Mouse (Mus musculus) CD4-positive helper T cell, adult 2 months (primary cell): ENCODE results near the gene Slc6a4.

Source experiments
- DNase-seq: peaks from one replicate; pipeline ENCODE4 v3.0.0-alpha.2; 2012; ENCODE audit warnings: low read depth, missing footprints, low spot score

Slc6a4 gene

DNA sequence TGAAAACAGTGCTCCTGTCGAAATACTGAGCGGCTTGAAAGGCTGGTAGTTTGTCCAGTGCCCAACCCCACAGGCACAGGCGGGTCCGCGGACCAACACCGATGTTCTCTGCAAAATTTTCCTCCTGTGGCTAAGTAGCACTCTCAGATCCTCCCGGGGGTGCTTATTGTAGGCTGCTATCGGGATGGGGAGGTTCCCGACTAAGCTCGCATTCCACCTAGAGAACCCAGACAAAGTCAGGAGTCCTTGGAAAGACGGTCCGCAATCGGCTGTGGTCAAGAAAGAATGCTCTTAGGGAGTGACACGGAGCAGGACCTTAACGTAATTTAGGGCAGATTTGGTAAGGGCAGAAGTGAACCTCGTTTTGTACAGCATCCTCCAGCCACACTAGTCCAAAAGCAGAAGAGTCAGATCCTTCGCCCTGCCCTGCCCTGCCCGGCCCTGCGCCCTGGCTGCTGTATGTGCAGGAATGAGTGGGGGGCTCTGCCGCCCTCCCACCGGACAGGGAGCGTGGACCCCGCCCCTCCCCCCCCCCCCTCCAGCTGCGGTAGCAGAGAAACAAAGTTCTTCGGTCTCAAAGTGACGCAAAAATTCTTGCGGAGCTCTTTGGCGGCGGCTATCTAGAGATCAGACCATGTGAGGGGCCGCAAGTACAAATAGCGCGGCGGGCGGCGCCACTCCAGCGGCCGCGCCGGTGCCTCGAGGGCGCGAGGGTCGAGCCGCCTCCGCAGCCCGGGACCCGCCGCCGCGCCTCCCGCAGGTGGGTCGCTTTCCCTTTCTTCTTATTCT is at the start of gene Slc6a4:
Gene Slc6a4 (plus strand): TSS at position 688 of the 789 bp plus-strand sequence.
- DNase-seq = peak; percentile 15

DNA sequence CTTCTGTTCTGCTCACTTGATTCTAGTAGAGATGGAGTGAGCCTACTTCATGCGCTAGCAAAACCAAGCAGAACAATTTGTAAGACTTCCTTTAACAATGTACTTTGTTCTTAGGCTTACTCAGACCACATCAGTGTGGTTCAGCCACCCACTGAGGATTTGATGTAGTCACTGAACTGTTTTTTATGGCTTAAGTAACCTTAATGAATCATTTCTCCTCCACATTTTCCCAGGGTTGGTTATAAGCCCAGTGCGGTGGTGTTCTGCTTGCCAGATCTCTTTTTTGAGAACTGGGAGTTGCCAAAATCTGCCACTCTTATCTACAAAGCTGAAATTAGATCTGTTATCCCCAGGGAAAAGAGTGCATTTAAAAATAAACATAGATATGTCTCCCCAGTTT is 44.9 kb upstream of the Slc6a4 start:
- DNase-seq = no peak

DNA sequence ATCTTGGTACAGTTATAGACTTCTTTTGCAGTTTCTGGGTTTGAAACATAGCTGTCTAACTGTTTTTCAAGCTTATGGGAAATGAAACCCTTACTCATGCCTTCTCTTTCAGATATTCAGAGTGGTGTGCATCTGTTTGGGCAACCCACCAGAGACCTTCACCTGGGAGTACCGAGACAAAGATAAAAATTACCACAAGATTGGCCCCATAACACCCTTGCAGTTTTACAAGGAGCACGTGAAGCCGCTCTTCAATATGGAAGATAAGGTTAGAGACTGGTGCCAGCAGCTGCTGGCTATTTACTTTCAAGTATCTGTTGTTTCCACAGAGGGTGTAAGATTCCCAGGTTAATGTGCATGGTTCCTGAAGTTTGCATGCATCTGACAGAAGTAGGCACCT is 32.7 kb upstream of the Slc6a4 start:
- DNase-seq = no peak

DNA sequence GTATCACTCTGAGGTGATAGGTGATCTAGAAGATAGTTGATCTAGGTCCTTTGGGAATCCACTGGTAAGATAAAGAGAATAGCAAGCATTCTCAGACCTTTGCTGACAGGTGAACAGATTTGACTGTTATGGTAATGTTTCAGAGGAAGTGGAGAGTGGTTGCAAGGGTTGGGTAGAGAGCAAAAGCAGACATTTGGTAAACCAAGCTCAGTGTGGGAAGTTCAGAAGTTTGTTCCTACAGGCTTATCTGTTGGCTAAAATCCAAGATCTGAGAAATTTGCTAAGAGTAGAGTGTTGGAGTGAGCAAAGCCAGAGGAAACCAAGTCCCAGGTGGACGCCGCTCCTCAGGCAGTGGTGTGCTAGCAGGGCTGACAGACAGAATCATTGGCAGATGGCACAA is 28.1 kb upstream of the Slc6a4 start:
- DNase-seq = no peak

DNA sequence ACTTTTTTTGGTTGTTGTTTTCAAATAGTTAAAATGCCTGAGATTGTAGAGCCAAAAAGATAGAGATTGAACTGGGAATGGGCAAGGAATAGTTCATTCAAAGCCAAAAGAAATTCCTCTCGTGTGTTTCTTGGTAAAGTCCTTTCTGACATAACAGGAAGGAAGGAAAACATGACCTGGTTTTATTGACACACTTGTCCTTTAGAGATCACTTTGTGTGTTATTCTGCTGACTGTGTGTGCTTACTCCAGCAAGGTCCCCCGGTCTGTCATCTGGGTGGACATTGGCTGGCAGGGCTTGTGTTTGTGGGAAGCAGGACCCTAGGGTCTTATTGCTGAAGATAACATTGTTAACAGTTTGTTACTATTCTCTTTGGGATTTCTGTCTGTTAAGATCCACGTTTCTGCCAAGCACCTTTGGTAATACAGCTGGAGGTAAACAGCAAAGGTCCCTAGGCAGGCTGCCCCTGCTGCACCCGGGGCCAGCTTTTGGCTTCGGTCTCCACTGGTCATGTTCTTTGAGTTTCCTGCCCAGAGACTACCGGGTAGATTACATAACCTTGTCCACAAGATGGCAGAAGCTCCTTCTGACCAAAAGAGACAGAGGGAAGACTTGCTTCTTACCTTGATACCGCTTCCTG is 23.6 kb upstream of the Slc6a4 start:
- DNase-seq = no peak

DNA sequence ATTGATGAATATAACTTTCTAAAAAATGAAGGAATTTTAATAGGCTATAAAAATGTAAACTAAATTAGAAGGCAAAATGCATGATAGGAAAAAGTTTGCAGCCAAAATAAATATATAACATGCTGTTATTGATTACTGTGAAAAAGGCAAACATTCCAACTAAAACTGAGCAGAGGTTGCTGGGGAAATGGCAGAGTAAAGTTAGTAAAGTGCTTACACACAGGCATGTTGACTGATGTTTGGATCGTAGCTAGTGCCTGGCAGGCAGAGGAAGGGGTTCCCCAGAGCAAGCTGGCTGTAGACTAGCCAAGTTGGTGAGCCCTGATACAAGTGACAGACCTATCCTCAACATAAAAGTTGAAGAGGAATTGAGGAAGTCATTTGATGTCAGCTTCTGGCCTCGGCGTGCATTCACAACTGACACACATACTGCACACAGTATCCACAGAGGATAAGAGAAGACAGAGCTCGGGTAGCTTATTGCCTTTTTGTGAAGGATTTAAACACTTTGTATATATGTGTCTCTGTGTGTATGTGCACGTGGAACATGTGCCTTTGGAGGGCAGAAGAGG is 16.7 kb upstream of the Slc6a4 start:
- no peak for DNase-seq

DNA sequence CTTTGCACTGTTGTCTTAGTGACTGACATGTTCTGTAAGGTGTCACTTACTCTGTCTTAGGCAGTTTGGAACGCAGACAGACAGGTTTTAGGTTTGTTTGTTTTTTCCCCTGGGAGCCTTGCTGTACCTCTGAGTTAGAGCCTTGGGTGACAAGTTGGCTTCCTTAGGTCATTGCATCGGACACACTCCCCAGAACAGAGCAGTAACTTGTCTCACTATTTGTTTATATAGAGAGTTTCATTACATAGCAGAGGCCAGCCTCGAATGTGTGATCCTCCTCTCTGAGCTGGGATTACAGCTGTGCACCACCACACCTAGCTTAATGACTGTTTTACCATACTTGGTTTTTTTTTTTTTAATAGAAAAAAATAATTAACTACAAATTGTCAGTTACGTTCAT is 16.0 kb upstream of the Slc6a4 start:
- no peak for DNase-seq

DNA sequence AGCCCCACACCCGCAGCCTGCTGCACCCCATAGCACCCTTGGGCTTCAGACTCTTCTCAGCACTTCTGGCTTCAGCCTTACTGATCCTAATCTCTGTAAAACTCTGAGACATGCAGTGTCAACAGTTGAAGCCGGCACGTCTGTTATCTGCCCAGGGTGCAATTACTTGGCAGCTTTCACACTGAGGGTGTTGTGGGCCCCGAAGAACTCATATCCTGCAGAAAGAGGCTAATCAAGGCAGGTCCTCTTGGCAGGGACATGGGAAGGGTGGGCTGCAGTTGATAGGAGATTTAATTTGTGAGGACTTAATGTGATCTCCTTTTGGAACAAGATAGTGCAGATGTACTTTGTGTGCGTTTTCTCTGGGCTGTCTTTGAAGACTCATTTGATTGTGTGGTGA is 14.8 kb upstream of the Slc6a4 start:
- DNase-seq = no peak

DNA sequence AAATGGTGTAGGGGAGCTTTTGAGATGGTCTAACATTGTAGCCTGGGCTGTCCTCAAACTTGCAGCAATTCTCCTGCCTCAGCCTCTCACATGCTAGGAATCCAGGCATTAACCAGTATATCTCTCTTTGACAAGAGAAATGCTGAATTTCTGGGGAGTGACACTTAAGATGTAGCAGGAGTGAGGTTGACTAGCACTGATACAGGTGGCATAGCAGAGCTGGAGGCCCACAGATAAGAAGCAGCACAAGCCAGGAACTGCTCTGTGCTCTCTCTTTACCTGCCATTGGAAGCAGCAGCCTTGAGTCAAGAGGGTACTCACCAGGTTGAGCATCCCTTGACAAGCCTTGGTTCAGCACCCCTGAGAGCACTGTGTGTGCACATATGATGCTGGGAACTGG is 14.2 kb upstream of the Slc6a4 start:
- no peak for DNase-seq

DNA sequence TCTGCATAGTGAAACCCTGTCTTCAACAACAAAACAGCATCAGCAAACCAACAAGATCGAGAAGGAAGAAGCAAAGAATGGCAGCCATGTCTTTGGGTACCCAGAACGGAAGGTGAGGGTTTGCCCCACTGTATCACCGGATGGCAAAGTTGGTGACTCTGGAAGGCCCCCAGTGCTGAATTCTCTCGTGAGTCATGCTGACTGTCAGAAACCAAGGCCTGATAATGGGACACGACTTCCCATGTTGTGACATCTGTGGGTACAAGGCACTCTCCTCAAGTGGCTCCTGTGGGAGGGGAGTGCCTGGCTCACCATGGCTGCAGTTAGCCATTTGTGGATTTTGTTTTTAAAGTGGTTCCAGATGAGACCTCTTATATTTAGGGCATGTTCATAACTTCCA is 7.6 kb upstream of the Slc6a4 start:
- DNase-seq = no peak

DNA sequence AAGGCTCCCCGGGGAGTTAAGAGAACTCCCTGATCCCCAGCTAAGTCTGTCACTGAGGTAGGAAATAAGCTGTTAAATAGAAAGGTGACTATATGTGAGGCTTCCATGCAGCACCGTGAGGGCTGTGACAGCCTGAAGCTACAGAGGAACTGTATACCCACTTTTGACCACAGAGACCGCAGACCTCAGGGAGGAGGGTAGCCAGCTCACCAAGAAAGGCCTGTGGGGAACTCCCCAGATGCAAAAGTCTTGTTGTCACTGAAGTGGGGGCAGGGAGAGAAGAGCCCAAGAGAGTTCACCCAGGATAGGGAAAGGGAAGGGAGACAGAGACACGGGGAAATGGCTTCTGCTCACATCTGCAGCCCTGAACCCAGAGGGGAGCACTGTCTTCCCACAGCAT is 5.5 kb upstream of the Slc6a4 start:
- peak; percentile 80 for DNase-seq

DNA sequence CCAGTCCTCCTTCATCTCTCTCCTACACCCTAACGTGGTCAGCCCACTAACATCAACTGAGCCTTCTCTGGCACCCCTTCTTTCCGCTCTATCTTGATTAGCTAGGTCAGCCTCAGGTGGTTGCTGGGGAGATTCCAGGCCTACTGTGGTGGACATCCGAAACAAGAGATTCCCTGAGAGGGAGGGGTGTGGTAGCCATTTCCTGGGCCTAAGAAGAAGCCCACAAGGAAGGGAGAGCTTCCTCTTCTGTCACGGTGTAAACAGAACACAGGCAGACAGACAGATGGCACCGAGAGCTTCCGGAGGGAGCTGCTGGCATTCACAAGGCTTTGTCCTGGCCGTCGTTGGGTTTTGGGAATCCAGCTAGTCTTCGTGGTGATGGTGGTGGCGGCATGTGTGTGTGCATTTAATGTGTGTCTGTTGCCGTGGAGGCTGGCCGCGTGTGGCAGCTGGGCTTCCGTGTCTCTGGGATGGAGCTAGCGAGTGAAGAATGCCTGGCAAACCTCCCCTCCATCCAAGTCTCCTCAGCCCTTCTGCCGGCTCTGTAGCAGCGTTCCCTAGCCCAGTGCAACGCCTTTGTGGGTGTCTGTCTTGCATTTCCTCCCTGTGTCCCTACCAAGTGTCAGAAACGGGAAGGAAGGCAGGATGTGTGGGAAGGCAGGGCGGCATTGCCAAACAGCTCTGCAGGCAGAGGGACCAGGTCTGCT is 2.3 kb upstream of the Slc6a4 start:
- DNase-seq = no peak

DNA sequence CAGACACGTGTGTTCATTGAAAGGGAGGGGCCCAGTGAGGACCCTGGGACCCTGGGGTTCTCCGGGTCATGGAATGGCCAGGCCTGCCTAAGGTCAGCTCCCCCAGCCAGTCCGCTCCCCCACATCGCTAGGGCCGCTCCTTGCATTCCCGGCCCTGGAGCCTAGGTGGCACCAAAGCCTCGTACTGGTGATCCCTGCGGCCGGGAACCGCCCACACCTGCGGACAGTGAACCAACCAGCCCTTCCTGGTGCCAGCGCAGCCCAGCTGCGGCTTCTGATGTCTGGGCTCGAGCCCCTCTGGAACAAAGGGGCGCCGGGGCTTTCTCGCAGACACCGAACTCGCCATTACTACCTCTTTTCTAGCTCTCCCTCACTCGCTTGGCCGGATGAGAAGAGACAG is 1.1 kb upstream of the Slc6a4 start:
- DNase-seq = peak; percentile 71

DNA sequence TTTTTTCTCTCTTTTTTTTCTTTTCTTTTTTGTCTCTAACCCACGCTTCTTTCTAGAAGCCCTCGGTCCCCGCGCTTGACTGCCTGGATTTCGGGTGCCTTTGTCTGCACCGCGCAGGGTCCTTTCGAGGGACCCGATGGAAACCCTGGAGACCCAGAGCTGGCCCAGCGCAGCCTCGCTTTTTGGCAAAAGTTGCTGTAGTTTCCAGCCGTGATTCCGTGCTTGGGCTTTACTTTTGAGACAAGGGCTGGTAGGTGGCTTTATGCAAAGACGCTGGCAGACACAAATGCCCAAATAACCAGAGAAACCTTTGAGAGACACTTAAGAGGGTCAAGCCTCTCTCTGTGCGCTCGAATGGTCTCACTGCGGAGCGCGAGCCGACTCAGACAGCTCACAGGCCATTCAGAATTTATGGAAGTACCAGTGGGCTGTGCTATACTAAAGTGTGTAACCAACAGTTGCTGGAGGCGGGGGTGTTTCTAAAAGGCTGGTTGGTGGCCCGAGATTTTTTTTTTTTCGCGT is 363 bp downstream of the Slc6a4 start:
- DNase-seq = no peak

DNA sequence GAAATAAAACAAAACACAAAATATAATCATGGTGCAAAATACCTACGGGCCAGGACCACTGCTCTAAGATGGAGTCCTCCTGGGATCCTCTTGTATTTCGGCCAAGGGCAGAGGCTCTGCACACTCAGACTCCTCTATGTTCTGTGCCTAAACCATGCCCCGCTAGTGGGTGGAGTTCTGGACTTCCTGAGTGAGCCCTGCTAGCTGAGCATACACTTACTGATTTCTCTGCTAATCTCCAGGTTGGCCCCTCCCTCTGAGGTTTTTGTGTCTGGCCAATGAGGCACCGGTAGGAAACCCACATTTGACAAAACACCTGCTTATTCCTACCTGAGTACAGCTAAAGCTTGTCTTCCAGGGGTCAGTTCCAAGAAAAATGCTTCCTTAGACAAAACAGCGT is 2.3 kb downstream of the Slc6a4 start:
- peak; percentile 26 for DNase-seq

DNA sequence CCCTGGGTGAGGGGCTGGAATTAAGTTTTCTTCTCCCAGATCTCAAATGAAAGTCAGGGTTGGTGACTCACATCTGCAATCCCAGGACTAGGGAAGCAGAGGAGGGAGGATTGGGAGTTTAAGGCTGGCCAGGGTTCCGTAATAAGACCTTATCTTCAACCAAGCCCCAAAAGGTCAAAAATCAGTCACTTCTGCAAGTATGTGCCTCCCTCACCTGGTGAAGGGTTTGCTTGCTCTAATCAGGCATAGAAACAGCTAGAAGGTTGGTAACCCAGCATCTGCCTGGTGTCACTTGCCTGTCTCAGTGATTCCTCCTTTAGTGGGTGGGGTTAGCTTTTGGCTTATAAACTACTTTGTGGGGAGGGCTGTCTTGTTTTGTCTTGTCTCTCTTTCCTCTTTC is 4.0 kb downstream of the Slc6a4 start:
- no peak for DNase-seq

DNA sequence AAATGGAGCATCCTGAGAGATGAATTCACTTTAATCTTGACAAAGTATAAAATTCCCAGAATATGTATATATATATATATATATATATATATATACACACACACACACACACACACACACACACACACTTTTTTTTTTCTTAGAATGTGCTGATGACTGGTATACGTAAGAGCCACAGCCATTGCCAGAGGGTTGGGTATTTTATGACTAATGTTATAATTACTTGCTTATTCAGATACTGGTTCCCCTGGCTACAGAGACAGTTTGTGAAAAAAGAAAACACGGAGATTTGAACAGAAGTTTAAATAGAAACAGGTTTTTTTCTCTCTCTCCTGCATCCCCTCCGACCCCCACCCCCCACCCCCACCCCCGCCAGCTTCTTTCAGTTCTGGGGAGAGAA is 7.5 kb downstream of the Slc6a4 start:
- DNase-seq = no peak

DNA sequence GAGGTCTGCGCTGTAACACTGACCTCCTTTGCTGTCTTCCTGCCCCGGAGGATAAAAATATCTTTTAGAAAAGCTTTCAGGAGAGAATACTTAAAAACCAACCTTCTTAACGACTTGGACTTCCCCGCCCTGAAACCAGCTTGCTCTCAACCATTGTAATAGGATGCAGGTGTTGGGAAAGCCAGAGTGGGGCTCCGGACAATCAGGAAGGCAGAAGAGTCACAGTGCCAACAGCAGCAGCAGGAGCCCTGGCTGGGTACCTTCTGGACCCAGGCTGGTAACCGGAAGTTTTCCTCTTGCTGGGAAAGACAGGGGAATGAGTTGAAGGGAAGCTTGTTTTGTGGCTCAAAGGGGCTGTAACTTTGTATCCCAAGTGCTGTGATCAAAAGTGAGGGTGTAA is 8.2 kb downstream of the Slc6a4 start:
- no peak for DNase-seq

DNA sequence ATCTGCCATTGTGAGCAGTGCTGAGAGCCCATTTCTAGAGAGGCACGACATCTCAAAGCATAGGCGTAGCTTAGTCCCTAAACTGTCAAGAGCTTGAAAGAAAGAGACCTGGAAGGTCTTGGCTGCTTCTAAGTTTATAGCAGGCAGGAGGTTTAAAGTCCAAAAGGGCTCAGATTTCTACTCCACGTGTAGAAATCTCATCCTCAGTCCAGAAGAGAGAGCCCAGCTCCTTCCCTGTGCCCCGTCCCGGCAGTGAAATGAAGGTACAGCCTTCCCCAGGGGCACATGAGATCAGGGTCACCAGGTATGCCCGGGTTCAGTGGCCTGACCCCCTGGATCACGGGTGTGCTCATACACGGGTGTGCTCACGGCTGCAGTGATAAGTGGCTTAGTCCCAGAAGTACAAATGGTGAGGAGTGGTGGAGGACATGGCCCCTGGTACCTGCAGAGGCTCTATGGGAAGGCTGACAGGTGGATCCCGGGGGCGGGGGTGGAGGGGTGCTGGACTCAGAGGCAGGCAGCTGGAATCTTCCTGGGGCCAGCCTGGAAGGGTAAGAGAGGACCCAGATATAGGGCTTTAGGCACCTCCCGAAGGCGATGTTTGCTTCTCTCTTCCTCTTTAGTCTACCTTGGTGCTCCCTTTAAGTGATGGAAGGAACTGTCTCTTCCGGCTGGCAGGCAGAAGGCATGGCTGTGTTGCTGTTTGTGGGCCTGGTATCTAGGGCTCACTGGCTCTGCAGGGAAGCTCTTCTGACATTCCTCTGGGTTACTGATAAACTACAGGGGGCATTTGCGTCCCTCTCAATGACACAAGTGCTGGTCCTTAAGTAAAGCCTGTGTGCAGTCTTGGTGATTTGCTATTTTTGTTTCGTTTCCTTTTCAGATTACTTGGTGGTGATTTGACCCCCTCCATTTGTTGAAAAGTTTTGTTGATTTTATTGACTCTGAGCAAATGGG is 10.9 kb downstream of the Slc6a4 start:
- DNase-seq = no peak

DNA sequence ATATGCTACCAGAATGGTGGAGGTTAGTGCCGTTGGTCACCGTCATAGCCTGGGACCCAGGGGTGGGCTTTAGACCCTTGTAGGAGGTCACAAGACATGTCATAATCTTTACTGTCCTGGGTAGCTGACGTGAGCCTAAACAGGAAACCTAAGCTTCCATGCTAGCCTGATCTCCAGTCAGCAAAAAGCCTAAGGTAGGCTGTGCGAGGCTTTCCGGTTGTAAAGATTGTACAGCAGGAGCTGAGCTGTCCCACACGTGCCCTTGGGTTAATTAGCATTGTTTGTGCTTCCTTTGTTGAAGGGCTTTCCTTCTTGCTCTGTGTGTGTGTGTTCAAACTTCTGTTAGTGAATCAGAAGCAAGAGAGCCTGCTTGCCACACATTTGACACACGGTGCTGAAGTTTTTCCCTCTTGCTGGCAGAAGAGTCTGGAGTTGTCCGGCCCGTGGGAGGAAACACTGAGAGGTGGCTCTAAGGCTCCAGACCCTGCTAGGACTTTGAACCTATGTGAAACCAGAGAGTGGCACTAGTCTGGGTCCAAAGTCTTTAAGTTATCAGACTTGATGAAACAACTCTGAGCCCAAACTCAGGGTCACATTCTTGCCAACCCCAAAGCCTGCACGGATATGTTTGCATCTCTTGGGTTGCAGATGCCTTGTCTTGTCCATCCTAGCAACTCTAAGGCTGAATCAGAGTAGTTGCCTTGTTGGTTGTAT is 12.5 kb downstream of the Slc6a4 start:
- DNase-seq = no peak
